Mouse (Mus musculus): ENCODE results near the gene Rtn4ip1.

Gene Rtn4ip1

DNA sequence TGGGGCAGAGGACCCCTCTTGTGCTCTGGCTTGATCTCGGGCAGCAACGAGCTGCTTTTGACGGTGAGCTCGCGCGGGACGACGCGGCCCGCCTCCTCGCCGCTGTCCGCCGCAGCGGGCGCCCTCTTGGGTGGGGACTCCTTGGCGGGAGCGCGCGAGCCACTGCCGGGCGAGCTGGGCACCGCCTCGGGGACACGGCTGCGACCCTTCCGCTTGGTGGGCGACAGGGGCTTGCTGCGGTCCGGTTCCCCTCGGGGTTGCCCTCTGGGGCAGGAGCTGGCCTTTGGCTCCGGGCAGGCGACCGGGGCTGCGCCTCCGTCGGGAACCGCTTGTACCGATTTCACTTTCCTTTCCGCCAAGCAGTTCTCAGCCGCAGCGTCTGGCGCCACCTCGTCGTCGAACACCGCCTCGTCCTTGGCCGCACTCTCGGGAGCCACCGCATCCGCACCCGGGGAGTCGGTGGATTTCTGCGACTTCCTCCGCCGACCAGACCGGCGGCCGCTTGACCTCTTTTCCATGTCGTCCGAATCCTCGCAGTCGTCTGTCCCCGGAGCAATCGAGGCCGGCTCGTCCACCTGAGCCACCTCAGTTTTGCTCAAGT lies 102.0 kb downstream of the Rtn4ip1 start:
- DNase-seq: peak; percentile 98

DNA sequence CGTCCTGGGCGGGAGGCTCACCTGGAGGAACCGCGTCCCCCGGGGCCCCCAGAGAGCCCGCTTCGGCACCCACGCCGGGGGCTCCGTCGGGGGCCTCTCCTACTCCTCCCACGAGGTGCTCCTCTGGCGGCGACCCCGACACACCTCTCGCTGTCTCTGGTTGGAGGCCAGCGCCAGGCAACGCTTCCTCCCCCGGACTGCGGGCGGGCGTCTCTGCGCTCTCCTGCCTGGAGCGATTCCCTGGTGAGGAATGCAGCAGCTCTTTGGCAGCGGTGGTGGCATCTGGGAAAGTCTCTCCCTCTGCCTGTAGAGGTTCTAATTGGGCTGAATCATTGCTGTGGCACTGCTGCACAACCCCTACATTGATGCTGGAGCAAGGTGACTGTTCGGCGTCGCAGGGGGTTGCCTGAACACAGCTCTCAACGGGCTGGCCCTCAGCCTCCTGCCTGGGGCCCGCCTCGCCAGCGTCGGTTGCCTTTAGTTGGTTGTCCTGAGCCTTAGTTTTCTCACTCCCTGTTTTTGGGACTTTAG lies 102.7 kb downstream of the Rtn4ip1 start:
- DNase-seq: peak; percentile 95

DNA sequence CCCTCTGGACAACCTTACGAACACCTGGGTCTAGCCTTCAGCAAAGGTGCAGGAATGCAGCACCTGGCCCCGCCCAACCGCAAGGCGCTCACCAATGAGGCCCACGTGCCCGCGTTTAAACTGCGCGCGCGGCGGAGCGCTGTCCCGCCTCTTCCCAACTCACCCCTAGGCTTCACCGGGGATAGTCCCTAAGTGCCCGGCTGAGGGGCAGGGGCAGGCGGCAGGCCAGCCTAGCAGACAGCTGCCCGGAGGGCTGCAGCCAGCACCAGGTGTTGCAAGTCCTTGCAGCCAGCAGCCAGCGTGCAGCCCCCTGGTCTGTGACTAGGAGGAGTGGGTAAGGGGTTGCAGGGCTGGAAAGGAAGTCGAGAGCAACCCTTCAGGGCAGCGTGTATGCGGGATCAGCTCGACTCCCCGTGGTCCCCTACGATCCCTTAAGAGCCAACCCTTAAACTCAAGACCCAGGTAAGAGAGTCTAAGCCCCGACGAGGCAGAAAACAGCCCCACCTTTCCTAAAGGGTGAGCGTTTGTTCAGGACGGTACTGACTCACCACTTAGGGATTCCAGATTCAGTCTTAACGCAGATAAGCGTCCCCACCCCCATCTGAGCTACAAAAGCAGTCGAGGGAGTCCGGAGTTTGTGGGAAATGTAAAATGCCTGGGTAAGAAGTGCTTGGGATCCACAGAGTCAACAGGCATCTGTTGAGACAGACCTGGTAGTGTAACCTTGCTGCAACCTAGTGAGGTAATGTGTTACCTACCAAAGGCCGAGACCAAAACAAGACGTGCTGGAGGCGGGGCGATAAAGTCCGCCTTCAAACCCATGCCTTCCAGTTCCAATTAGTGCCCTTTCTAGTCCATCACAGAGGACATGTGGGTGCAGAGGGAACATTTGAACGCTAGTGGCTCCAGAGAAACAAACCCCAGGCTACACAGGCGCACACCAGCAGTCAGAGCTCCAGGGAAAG lies 104.4 kb downstream of the Rtn4ip1 start:
- DNase-seq: peak; percentile 91
